In genomic region chr4:45219946-45220345, GRCm38 (mm10) we compare ENCODE assay signal across 25 mouse cellular contexts.
"Had no signal": no experiment of that assay in that cellular context is flagged by ENCODE, and none has a peak within 500 bp of the region (broad histone marks: within the 10 kb centered on the region; RNA-seq: fewer than 3 reads in every experiment).

No protein-coding gene starts in this region.

- H3K36me3 ChIP-seq: limb, embryonic 10.5 days; limb, embryonic 13.5 days; liver, embryonic 12.5 days; liver, embryonic 15.5 days; lung, embryonic 15.5 days; midbrain, embryonic 10.5 days; midbrain, embryonic 13.5 days had no signal

- H3K27me3 ChIP-seq: limb, embryonic 13.5 days; lung, embryonic 15.5 days; midbrain, embryonic 13.5 days had no signal

- H3K4me1 ChIP-seq: limb, embryonic 10.5 days; limb, embryonic 13.5 days; liver, embryonic 12.5 days; liver, embryonic 15.5 days; lung, embryonic 15.5 days; megakaryocyte, embryonic 14.5 days; midbrain, embryonic 13.5 days had no signal

- H3K27ac ChIP-seq: kidney, postnatal 0 days; layer of hippocampus, adult 2 months; limb, embryonic 10.5 days; limb, embryonic 13.5 days; liver, embryonic 12.5 days; liver, embryonic 15.5 days; lung, embryonic 15.5 days; midbrain, embryonic 10.5 days; midbrain, embryonic 13.5 days; stomach, postnatal 0 days had no signal

- H3K4me2 ChIP-seq: limb, embryonic 13.5 days; liver, embryonic 12.5 days; liver, embryonic 15.5 days; lung, embryonic 15.5 days; midbrain, embryonic 13.5 days had no signal

- H3K9ac ChIP-seq: limb, embryonic 13.5 days; liver, embryonic 12.5 days; liver, embryonic 15.5 days; lung, embryonic 15.5 days; midbrain, embryonic 13.5 days had no signal

- H3K9me3 ChIP-seq: limb, embryonic 10.5 days; limb, embryonic 13.5 days; liver, embryonic 12.5 days; liver, embryonic 15.5 days; lung, embryonic 15.5 days; megakaryocyte, embryonic 14.5 days; midbrain, embryonic 10.5 days; midbrain, embryonic 13.5 days had no signal

- DNase-seq: kidney, adult 18-20 months; kidney, adult 9 months; kidney, postnatal 25 days; layer of hippocampus, adult 9-11 months; liver; lung, adult 18-20 months; lung, postnatal 10 days; lung, postnatal 36 days; retina, postnatal 1 day; right cerebral cortex, postnatal 25 days; thymus, adult 2 months; thymus, postnatal 14 days; thymus, postnatal 4 days had no signal

- H3K4me3 ChIP-seq: layer of hippocampus, adult 2 months; limb, embryonic 10.5 days; limb, embryonic 13.5 days; liver, embryonic 12.5 days; liver, embryonic 15.5 days; lung, embryonic 15.5 days; megakaryocyte, embryonic 14.5 days; midbrain, embryonic 10.5 days; midbrain, embryonic 13.5 days had no signal

- ATAC-seq: liver, embryonic 12.5 days; midbrain, embryonic 13.5 days; midbrain, embryonic 16.5 days had no signal
